In the genomic region with DNA sequence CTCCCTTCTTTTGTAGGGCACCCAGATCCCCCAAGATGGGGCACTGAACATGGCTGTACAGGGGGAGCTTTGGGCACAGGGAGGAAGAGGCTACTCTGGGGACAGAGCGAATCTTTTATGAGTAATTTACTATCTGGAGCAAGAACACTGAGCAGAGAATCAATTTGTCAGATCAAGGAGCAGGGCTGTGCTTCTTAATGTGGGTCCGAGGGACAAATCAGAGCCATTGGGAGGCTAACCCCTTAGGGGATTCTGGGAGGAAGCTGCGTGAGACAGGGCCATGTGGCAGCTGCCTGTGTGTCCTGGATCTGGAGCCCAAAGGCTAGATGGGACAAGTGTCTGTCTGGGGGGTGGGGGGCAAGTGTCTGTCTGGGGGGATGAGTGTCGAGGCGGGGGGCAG, we compare ENCODE assay signal across 15 mouse cellular contexts. TPM values are rescaled to one million over a fixed set of nuclear protein-coding genes. Genes with fewer than 3 reads are reported as not detected.
DNase-seq lines count a peak whose midpoint lies in the region; ATAC-seq lines count a peak whose summit lies in the region.
"Had no signal": no experiment of that assay in that cellular context is flagged by ENCODE, and none has a peak within 500 bp of the region (broad histone marks: within the 10 kb centered on the region; RNA-seq: fewer than 3 reads in every experiment).

No protein-coding gene starts in this region.

- no peaks in the 10 kb centered on the region for H3K36me3 ChIP-seq in neural tube, embryonic 11.5 days (ENCODE audit: control insufficient read depth, insufficient read depth, low read length)
- H3K36me3 ChIP-seq in hindbrain, embryonic 11.5 days (ENCODE audit: control insufficient read depth, insufficient read depth, low read length), result no peaks in the 10 kb centered on the region
- no peaks in the 10 kb centered on the region for H3K36me3 ChIP-seq in midbrain, embryonic 11.5 days (ENCODE audit: control insufficient read depth, insufficient read depth, low read length)
- H3K36me3 ChIP-seq in neural tube, embryonic 15.5 days, result no peaks in the 10 kb centered on the region
- H3K36me3 ChIP-seq: heart, embryonic 13.5 days; liver, embryonic 12.5 days had no signal

- 59% methylated on average over 5 of the region's 5 CpGs for WGBS in neural tube, embryonic 11.5 days
- whole genome bisulfite sequencing in hindbrain, embryonic 11.5 days, result 73% methylated on average over 5 of the region's 5 CpGs
- WGBS in midbrain, embryonic 11.5 days, result 56% methylated on average over 5 of the region's 5 CpGs
- 31% methylated on average over 5 of the region's 5 CpGs for WGBS in neural tube, embryonic 15.5 days

- peak overlapping the region; percentile 39 for H3K9ac ChIP-seq in neural tube, embryonic 11.5 days (ENCODE audit: low read length)
- H3K9ac ChIP-seq in hindbrain, embryonic 11.5 days (ENCODE audit: low read depth, low read length), result peak overlapping the region; percentile 16; the same call in 1 of the 2 replicates
- H3K9ac ChIP-seq in midbrain, embryonic 11.5 days (ENCODE audit: low read length), result peak overlapping the region; percentile 55
- H3K9ac ChIP-seq in neural tube, embryonic 15.5 days (replicated peaks), result no peak overlapping the region; the same call in 1 of the 2 replicates
- H3K9ac ChIP-seq: heart, embryonic 13.5 days; liver, embryonic 12.5 days had no signal

- peak overlapping the region; percentile 93 for H3K27ac ChIP-seq in neural tube, embryonic 11.5 days (ENCODE audit: low read depth, low read length)
- peak overlapping the region; percentile 94 for H3K27ac ChIP-seq in hindbrain, embryonic 11.5 days (ENCODE audit: low read depth, low read length)
- peak overlapping the region; percentile 97 for H3K27ac ChIP-seq in midbrain, embryonic 11.5 days (ENCODE audit: low read depth, low read length)
- peak overlapping the region; percentile 46; the same call in 1 of the 2 replicates for H3K27ac ChIP-seq in neural tube, embryonic 15.5 days (replicated peaks)
- H3K27ac ChIP-seq: heart, embryonic 13.5 days; liver, embryonic 12.5 days had no signal

- no peak for DNase-seq in neural tube, embryonic 11.5 days (ENCODE audit: low spot score)
- DNase-seq in neural tube, embryonic 10.5 days (ENCODE audit: extremely low spot score, low spot score), result no peak
- DNase-seq in hindbrain, embryonic 11.5 days (ENCODE audit: low spot score), result no peak
- DNase-seq in midbrain, embryonic 11.5 days (ENCODE audit: low spot score, missing footprints), result no peak
- no peak for DNase-seq in kidney, postnatal 4 days
- no peak for DNase-seq in adrenal gland, adult 8-10 months
- DNase-seq: adrenal gland, adult 2 months; cerebellum, adult 9-11 months; thymus, postnatal 36 days had no signal

- H3K4me3 ChIP-seq in neural tube, embryonic 11.5 days (ENCODE audit: low read depth, low read length), result no peak overlapping the region
- no peak overlapping the region for H3K4me3 ChIP-seq in hindbrain, embryonic 11.5 days (ENCODE audit: low read depth, low read length)
- H3K4me3 ChIP-seq in midbrain, embryonic 11.5 days (ENCODE audit: low read depth, low read length), result no peak overlapping the region
- no peak overlapping the region for H3K4me3 ChIP-seq in neural tube, embryonic 15.5 days (replicated peaks)
- H3K4me3 ChIP-seq: heart, embryonic 13.5 days; liver, embryonic 12.5 days had no signal

- peak overlapping the region; percentile 15; the same call in 1 of the 2 replicates for H3K4me2 ChIP-seq in neural tube, embryonic 11.5 days (ENCODE audit: low read depth)
- peak overlapping the region; percentile 14; the same call in 1 of the 2 replicates for H3K4me2 ChIP-seq in hindbrain, embryonic 11.5 days (replicated peaks; ENCODE audit: low read depth, low read length)
- peak overlapping the region; percentile 26 for H3K4me2 ChIP-seq in midbrain, embryonic 11.5 days
- H3K4me2 ChIP-seq in neural tube, embryonic 15.5 days, result peak overlapping the region; percentile 32
- H3K4me2 ChIP-seq: heart, embryonic 13.5 days; liver, embryonic 12.5 days had no signal

- no peaks in the 10 kb centered on the region for H3K9me3 ChIP-seq in neural tube, embryonic 11.5 days (ENCODE audit: control insufficient read depth, low read length)
- no peaks in the 10 kb centered on the region for H3K9me3 ChIP-seq in hindbrain, embryonic 11.5 days (ENCODE audit: control insufficient read depth, low read length)
- no peaks in the 10 kb centered on the region for H3K9me3 ChIP-seq in midbrain, embryonic 11.5 days (ENCODE audit: control insufficient read depth, low read length)
- H3K9me3 ChIP-seq in neural tube, embryonic 15.5 days (replicated peaks), result no peaks in the 10 kb centered on the region
- H3K9me3 ChIP-seq: heart, embryonic 13.5 days; liver, embryonic 12.5 days had no signal

- H3K27me3 ChIP-seq in neural tube, embryonic 11.5 days (ENCODE audit: control insufficient read depth, insufficient read depth, low read length), result no peaks in the 10 kb centered on the region
- H3K27me3 ChIP-seq in hindbrain, embryonic 11.5 days (ENCODE audit: control insufficient read depth, insufficient read depth, low read length), result no peaks in the 10 kb centered on the region
- no peaks in the 10 kb centered on the region for H3K27me3 ChIP-seq in midbrain, embryonic 11.5 days (ENCODE audit: control insufficient read depth, insufficient read depth, low read length)
- no peaks in the 10 kb centered on the region for H3K27me3 ChIP-seq in neural tube, embryonic 15.5 days (replicated peaks)

- 0 out of 2 replicates have a peak, but pooled peaks have one; percentile 24 for ATAC-seq in neural tube, embryonic 11.5 days (ENCODE audit: insufficient read depth, low FRiP score, low TSS enrichment)
- ATAC-seq in hindbrain, embryonic 11.5 days (ENCODE audit: low FRiP score), result peak; percentile 57
- ATAC-seq in midbrain, embryonic 11.5 days (ENCODE audit: low FRiP score), result peak; percentile 10
- 0 out of 2 replicates have a peak, but pooled peaks have one; percentile 11 for ATAC-seq in neural tube, embryonic 15.5 days (ENCODE audit: low FRiP score)
- no peak for ATAC-seq in CD4-positive, CD25-positive, alpha-beta regulatory T cell, adult 4 months
- ATAC-seq: liver, embryonic 12.5 days; lung, postnatal 0 days had no signal

- H3K4me1 ChIP-seq in neural tube, embryonic 11.5 days (ENCODE audit: control insufficient read depth, insufficient read depth, low read length), result peaks cover 29% of the 10 kb centered on the region
- peaks cover 20% of the 10 kb centered on the region for H3K4me1 ChIP-seq in hindbrain, embryonic 11.5 days (replicated peaks; ENCODE audit: control insufficient read depth, insufficient read depth, low read length)
- peaks cover 60% of the 10 kb centered on the region for H3K4me1 ChIP-seq in midbrain, embryonic 11.5 days (ENCODE audit: control insufficient read depth, insufficient read depth, low read length)
- H3K4me1 ChIP-seq in neural tube, embryonic 15.5 days, result peaks cover 35% of the 10 kb centered on the region

RNA-seq across cellular contexts. Expression of gene C1qb, which starts 20.5 kb away (rescaled TPM):
- polyA plus RNA-seq in neural tube, embryonic 11.5 days (2014; fragmentation: Nextera tagmentation; extraction: Ambion mirVana), result 24.2 and 27.3 TPM in 2 replicates
- polyA plus RNA-seq in hindbrain, embryonic 11.5 days (2014; fragmentation: Nextera tagmentation; extraction: Ambion mirVana), result 34.4 and 40.3 TPM in 2 replicates
- 31.5 and 34.7 TPM in 2 replicates for polyA plus RNA-seq in midbrain, embryonic 11.5 days (2014; fragmentation: Nextera tagmentation; extraction: Ambion mirVana)
- polyA plus RNA-seq in neural tube, embryonic 15.5 days (2015; fragmentation: Nextera tagmentation; extraction: Ambion mirVana), result 62.0 and 62.4 TPM in 2 replicates
- polyA plus RNA-seq in CD4-positive, CD25-positive, alpha-beta regulatory T cell, adult 4 months (2017; shearing (Covaris generic)), result 1 to 10 TPM; 2.0 to 3.4 TPM
- total RNA-seq in adrenal gland, adult 8-10 months (2022), result 100 to 1,000 TPM in 2 of 4 experiments, 10 to 100 TPM in 2; 63.2 to 103 (median 86.1) TPM
- total RNA-seq: megakaryocyte-erythroid progenitor cell, adult 5-6 weeks had no signal

RNA-seq across cellular contexts. Expression of gene C1qc, which starts 27.3 kb away (rescaled TPM):
- polyA plus RNA-seq in neural tube, embryonic 11.5 days (2014; fragmentation: Nextera tagmentation; extraction: Ambion mirVana), result 12.3 and 13.3 TPM in 2 replicates
- polyA plus RNA-seq in hindbrain, embryonic 11.5 days (2014; fragmentation: Nextera tagmentation; extraction: Ambion mirVana), result 17.7 and 19.2 TPM in 2 replicates
- 17.7 and 18.9 TPM in 2 replicates for polyA plus RNA-seq in midbrain, embryonic 11.5 days (2014; fragmentation: Nextera tagmentation; extraction: Ambion mirVana)
- 28.4 and 29.0 TPM in 2 replicates for polyA plus RNA-seq in neural tube, embryonic 15.5 days (2015; fragmentation: Nextera tagmentation; extraction: Ambion mirVana)
- polyA plus RNA-seq in CD4-positive, CD25-positive, alpha-beta regulatory T cell, adult 4 months (2017; shearing (Covaris generic)), result 1 to 10 TPM in 1 of 2 experiments, under 1 TPM in 1; 0.63 to 1.1 TPM
- total RNA-seq in adrenal gland, adult 8-10 months (2022), result 10 to 100 TPM; 45.8 to 82.2 (median 63.4) TPM
- total RNA-seq: megakaryocyte-erythroid progenitor cell, adult 5-6 weeks had no signal

RNA-seq across cellular contexts. Expression of gene Ephb2, which starts 29.7 kb away (rescaled TPM):
- 20.4 and 21.0 TPM in 2 replicates for polyA plus RNA-seq in neural tube, embryonic 11.5 days (2014; fragmentation: Nextera tagmentation; extraction: Ambion mirVana)
- polyA plus RNA-seq in hindbrain, embryonic 11.5 days (2014; fragmentation: Nextera tagmentation; extraction: Ambion mirVana), result 18.5 and 20.1 TPM in 2 replicates
- 28.8 and 33.7 TPM in 2 replicates for polyA plus RNA-seq in midbrain, embryonic 11.5 days (2014; fragmentation: Nextera tagmentation; extraction: Ambion mirVana)
- 13.7 and 21.3 TPM in 2 replicates for polyA plus RNA-seq in neural tube, embryonic 15.5 days (2015; fragmentation: Nextera tagmentation; extraction: Ambion mirVana)
- not detected for polyA plus RNA-seq in CD4-positive, CD25-positive, alpha-beta regulatory T cell, adult 4 months (2017; shearing (Covaris generic))
- 10 to 100 TPM; 20.6 to 36.8 (median 29.4) TPM for total RNA-seq in adrenal gland, adult 8-10 months (2022)

RNA-seq across cellular contexts. Expression of gene C1qa, which starts 33.1 kb away (rescaled TPM):
- 11.8 and 13.8 TPM in 2 replicates for polyA plus RNA-seq in neural tube, embryonic 11.5 days (2014; fragmentation: Nextera tagmentation; extraction: Ambion mirVana)
- polyA plus RNA-seq in hindbrain, embryonic 11.5 days (2014; fragmentation: Nextera tagmentation; extraction: Ambion mirVana), result 14.3 and 15.2 TPM in 2 replicates
- polyA plus RNA-seq in midbrain, embryonic 11.5 days (2014; fragmentation: Nextera tagmentation; extraction: Ambion mirVana), result 14.3 and 15.3 TPM in 2 replicates
- polyA plus RNA-seq in neural tube, embryonic 15.5 days (2015; fragmentation: Nextera tagmentation; extraction: Ambion mirVana), result 33.7 and 40.5 TPM in 2 replicates
- 1 to 10 TPM in 1 of 2 experiments, under 1 TPM in 1; 0.31 to 1.9 TPM for polyA plus RNA-seq in CD4-positive, CD25-positive, alpha-beta regulatory T cell, adult 4 months (2017; shearing (Covaris generic))
- total RNA-seq in adrenal gland, adult 8-10 months (2022), result 10 to 100 TPM; 65.2 to 96.6 (median 77.6) TPM
- total RNA-seq: megakaryocyte-erythroid progenitor cell, adult 5-6 weeks had no signal

Comparison
In these comparisons a context has a peak if more than half of its experiments do, and no peak if none do; other contexts are left out.
1. H3K27ac ChIP-seq: peak in every context shown above with its lines; median percentile 97 in midbrain, embryonic 11.5 days; 94 in hindbrain, embryonic 11.5 days; 93 in neural tube, embryonic 11.5 days; 46 in neural tube, embryonic 15.5 days.
2. RNA of gene Ephb2, which starts 29.7 kb away (polyA plus RNA-seq): 28.8 to 33.7 TPM in midbrain, embryonic 11.5 days, 13.7 to 21.3 TPM in neural tube, embryonic 15.5 days, 20.4 to 21.0 TPM in neural tube, embryonic 11.5 days and 18.5 to 20.1 TPM in hindbrain, embryonic 11.5 days; not detected in CD4-positive, CD25-positive, alpha-beta regulatory T cell, adult 4 months; every median in the first group is over 10 times any median in the second.
3. Peak in every context shown above with its lines, with median percentiles within 50 percentile points of each other: H3K4me2 ChIP-seq.